Mouse (Mus musculus): ENCODE data around the gene Gm11562. TPM values are rescaled to one million over a fixed set of nuclear protein-coding genes. Genes with fewer than 3 reads are reported as not detected.

Gm11562 gene
- not detected in 2 replicates for polyA plus RNA-seq (2015; fragmentation: Nextera tagmentation; extraction: Ambion mirVana)

GRCm38 (mm10) chr11:99620335-99620734 lies at the start of gene Gm11562:
TSS of gene Gm11562 (minus strand) at chr11:99620435.

GRCm38 (mm10) chr11:99665860-99666259 lies 45.6 kb upstream of the Gm11562 start, which contains the start of gene Krtap4-6:
TSS of gene Krtap4-6 (minus strand) at chr11:99665960.

GRCm38 (mm10) chr11:99658467-99659010 lies 38.3 kb upstream of the Gm11562 start, which contains the start of gene Gm11563:
TSS of gene Gm11563 (minus strand) at chr11:99658960.

GRCm38 (mm10) chr11:99650136-99650535 lies 29.9 kb upstream of the Gm11562 start, which contains the start of gene Gm11555:
TSS of gene Gm11555 (minus strand) at chr11:99650236.

GRCm38 (mm10) chr11:99643635-99644139 lies 23.5 kb upstream of the Gm11562 start, which contains the start of gene Krtap4-7:
TSS of gene Krtap4-7 (minus strand) at chr11:99644089.

GRCm38 (mm10) chr11:99634653-99635134 lies 14.5 kb upstream of the Gm11562 start, which contains the start of gene Krtap4-2:
TSS of gene Krtap4-2 (minus strand) at chr11:99635084.

GRCm38 (mm10) chr11:99628138-99628537 lies 7.9 kb upstream of the Gm11562 start, which contains the start of gene Krtap4-1:
TSS of gene Krtap4-1 (minus strand) at chr11:99628238.

GRCm38 (mm10) chr11:99614796-99615363 lies 5.4 kb downstream of the Gm11562 start, which contains the start of gene Krtap2-4:
TSS of gene Krtap2-4 (minus strand) at chr11:99614846.

GRCm38 (mm10) chr11:99610089-99610488 lies 10.1 kb downstream of the Gm11562 start, which contains the start of gene Gm11937:
TSS of gene Gm11937 (minus strand) at chr11:99610189.

GRCm38 (mm10) chr11:99603208-99603607 lies 17.0 kb downstream of the Gm11562 start, which contains the start of gene Gm11938:
TSS of gene Gm11938 (minus strand) at chr11:99603308.

GRCm38 (mm10) chr11:99597742-99598141 lies 22.5 kb downstream of the Gm11562 start, which contains the start of gene Krtap9-3:
TSS of gene Krtap9-3 (minus strand) at chr11:99598105.

GRCm38 (mm10) chr11:99590981-99591380 lies 29.3 kb downstream of the Gm11562 start, which contains the start of gene Krtap1-3:
TSS of gene Krtap1-3 (minus strand) at chr11:99591339.

GRCm38 (mm10) chr11:99583245-99583704 lies 37.0 kb downstream of the Gm11562 start, which contains the start of gene Krtap1-4:
TSS of gene Krtap1-4 (minus strand) at chr11:99583654.

GRCm38 (mm10) chr11:99580636-99581035 lies 39.6 kb downstream of the Gm11562 start, which contains the start of gene Krtap1-5:
TSS of gene Krtap1-5 (minus strand) at chr11:99581016.

Other genes with a start within 250 kb of the Gm11562 start
- gene Krt28, start 245.5 kb downstream of the Gm11562 start, polyA plus RNA-seq (2015; fragmentation: Nextera tagmentation; extraction: Ambion mirVana): 0.08 and 0.14 TPM in 2 replicates
- 34.8 and 42.7 TPM in 2 replicates for gene Krt10, start 231.1 kb downstream of the Gm11562 start, polyA plus RNA-seq (2015; fragmentation: Nextera tagmentation; extraction: Ambion mirVana)
- not detected in 2 replicates for gene Krt12, start 198.2 kb downstream of the Gm11562 start, polyA plus RNA-seq (2015; fragmentation: Nextera tagmentation; extraction: Ambion mirVana)
- 1.3 and 3.1 TPM in 2 replicates for gene Krt20, start 182.3 kb downstream of the Gm11562 start, polyA plus RNA-seq (2015; fragmentation: Nextera tagmentation; extraction: Ambion mirVana)
- 1.7 and 3.0 TPM in 2 replicates for gene Krt23, start 127.3 kb downstream of the Gm11562 start, polyA plus RNA-seq (2015; fragmentation: Nextera tagmentation; extraction: Ambion mirVana)
- not detected in 2 replicates for gene Krt39, start 99.1 kb downstream of the Gm11562 start, polyA plus RNA-seq (2015; fragmentation: Nextera tagmentation; extraction: Ambion mirVana)
- gene Krt40, start 77.3 kb downstream of the Gm11562 start, polyA plus RNA-seq (2015; fragmentation: Nextera tagmentation; extraction: Ambion mirVana): not detected in 2 replicates
- gene Krtap3-3, start 69.6 kb downstream of the Gm11562 start, polyA plus RNA-seq (2015; fragmentation: Nextera tagmentation; extraction: Ambion mirVana): not detected in 2 replicates
- gene Krtap3-2, start 63.6 kb downstream of the Gm11562 start, polyA plus RNA-seq (2015; fragmentation: Nextera tagmentation; extraction: Ambion mirVana): not detected in 2 replicates
- gene Gm11939, start 61.0 kb downstream of the Gm11562 start, polyA plus RNA-seq (2015; fragmentation: Nextera tagmentation; extraction: Ambion mirVana): not detected in 2 replicates
- not detected in 2 replicates for gene Krtap3-1, start 53.8 kb downstream of the Gm11562 start, polyA plus RNA-seq (2015; fragmentation: Nextera tagmentation; extraction: Ambion mirVana)
- not detected in 2 replicates for gene Krtap1-5, start 39.4 kb downstream of the Gm11562 start, polyA plus RNA-seq (2015; fragmentation: Nextera tagmentation; extraction: Ambion mirVana)
- not detected in 2 replicates for gene Krtap1-4, start 36.8 kb downstream of the Gm11562 start, polyA plus RNA-seq (2015; fragmentation: Nextera tagmentation; extraction: Ambion mirVana)
- gene Krtap1-3, start 29.1 kb downstream of the Gm11562 start, polyA plus RNA-seq (2015; fragmentation: Nextera tagmentation; extraction: Ambion mirVana): not detected in 2 replicates
- not detected in 2 replicates for gene Krtap9-3, start 22.3 kb downstream of the Gm11562 start, polyA plus RNA-seq (2015; fragmentation: Nextera tagmentation; extraction: Ambion mirVana)
- gene Gm11938, start 17.1 kb downstream of the Gm11562 start, polyA plus RNA-seq (2015; fragmentation: Nextera tagmentation; extraction: Ambion mirVana): not detected in 2 replicates
- not detected in 2 replicates for gene Gm11937, start 10.2 kb downstream of the Gm11562 start, polyA plus RNA-seq (2015; fragmentation: Nextera tagmentation; extraction: Ambion mirVana)
- not detected in 2 replicates for gene Krtap2-4, start 5.6 kb downstream of the Gm11562 start, polyA plus RNA-seq (2015; fragmentation: Nextera tagmentation; extraction: Ambion mirVana)
- not detected in 2 replicates for gene Krtap4-1, start 7.8 kb upstream of the Gm11562 start, polyA plus RNA-seq (2015; fragmentation: Nextera tagmentation; extraction: Ambion mirVana)
- not detected in 2 replicates for gene Krtap4-2, start 14.6 kb upstream of the Gm11562 start, polyA plus RNA-seq (2015; fragmentation: Nextera tagmentation; extraction: Ambion mirVana)
- gene Krtap4-7, start 23.7 kb upstream of the Gm11562 start, polyA plus RNA-seq (2015; fragmentation: Nextera tagmentation; extraction: Ambion mirVana): not detected in 2 replicates
- gene Gm11555, start 29.8 kb upstream of the Gm11562 start, polyA plus RNA-seq (2015; fragmentation: Nextera tagmentation; extraction: Ambion mirVana): not detected in 2 replicates
- not detected in 2 replicates for gene Gm11563, start 38.5 kb upstream of the Gm11562 start, polyA plus RNA-seq (2015; fragmentation: Nextera tagmentation; extraction: Ambion mirVana)
- not detected in 2 replicates for gene Krtap4-6, start 45.5 kb upstream of the Gm11562 start, polyA plus RNA-seq (2015; fragmentation: Nextera tagmentation; extraction: Ambion mirVana)
- not detected in 2 replicates for gene Gm14190, start 70.3 kb upstream of the Gm11562 start, polyA plus RNA-seq (2015; fragmentation: Nextera tagmentation; extraction: Ambion mirVana)
- gene Gm14180, start 113.9 kb upstream of the Gm11562 start, polyA plus RNA-seq (2015; fragmentation: Nextera tagmentation; extraction: Ambion mirVana): not detected in 2 replicates
- gene Gm11595, start 152.5 kb upstream of the Gm11562 start, polyA plus RNA-seq (2015; fragmentation: Nextera tagmentation; extraction: Ambion mirVana): not detected in 2 replicates
- gene Krtap4-8, start 160.3 kb upstream of the Gm11562 start, polyA plus RNA-seq (2015; fragmentation: Nextera tagmentation; extraction: Ambion mirVana): not detected in 2 replicates
- gene Krtap4-9, start 164.8 kb upstream of the Gm11562 start, polyA plus RNA-seq (2015; fragmentation: Nextera tagmentation; extraction: Ambion mirVana): not detected in 2 replicates
- gene Gm11596, start 173.0 kb upstream of the Gm11562 start, polyA plus RNA-seq (2015; fragmentation: Nextera tagmentation; extraction: Ambion mirVana): not detected in 2 replicates
- gene Gm11569, start 178.5 kb upstream of the Gm11562 start, polyA plus RNA-seq (2015; fragmentation: Nextera tagmentation; extraction: Ambion mirVana): not detected in 2 replicates
- not detected in 2 replicates for gene Gm11554, start 184.0 kb upstream of the Gm11562 start, polyA plus RNA-seq (2015; fragmentation: Nextera tagmentation; extraction: Ambion mirVana)
- gene Krtap4-13, start 189.5 kb upstream of the Gm11562 start, polyA plus RNA-seq (2015; fragmentation: Nextera tagmentation; extraction: Ambion mirVana): not detected in 2 replicates
- not detected in 2 replicates for gene Gm11564, start 195.2 kb upstream of the Gm11562 start, polyA plus RNA-seq (2015; fragmentation: Nextera tagmentation; extraction: Ambion mirVana)
- not detected in 2 replicates for gene 2300003K06Rik, start 217.6 kb upstream of the Gm11562 start, polyA plus RNA-seq (2015; fragmentation: Nextera tagmentation; extraction: Ambion mirVana)
- gene Krtap4-16, start 231.2 kb upstream of the Gm11562 start, polyA plus RNA-seq (2015; fragmentation: Nextera tagmentation; extraction: Ambion mirVana): not detected in 2 replicates
- gene Gm11568, start 237.5 kb upstream of the Gm11562 start, polyA plus RNA-seq (2015; fragmentation: Nextera tagmentation; extraction: Ambion mirVana): not detected in 2 replicates
- gene Gm11559, start 244.0 kb upstream of the Gm11562 start, polyA plus RNA-seq (2015; fragmentation: Nextera tagmentation; extraction: Ambion mirVana): not detected in 2 replicates

Measured in adrenal gland, postnatal 0 days (tissue).